8 mouse cellular contexts compared by ENCODE assay signal in the genomic region with DNA sequence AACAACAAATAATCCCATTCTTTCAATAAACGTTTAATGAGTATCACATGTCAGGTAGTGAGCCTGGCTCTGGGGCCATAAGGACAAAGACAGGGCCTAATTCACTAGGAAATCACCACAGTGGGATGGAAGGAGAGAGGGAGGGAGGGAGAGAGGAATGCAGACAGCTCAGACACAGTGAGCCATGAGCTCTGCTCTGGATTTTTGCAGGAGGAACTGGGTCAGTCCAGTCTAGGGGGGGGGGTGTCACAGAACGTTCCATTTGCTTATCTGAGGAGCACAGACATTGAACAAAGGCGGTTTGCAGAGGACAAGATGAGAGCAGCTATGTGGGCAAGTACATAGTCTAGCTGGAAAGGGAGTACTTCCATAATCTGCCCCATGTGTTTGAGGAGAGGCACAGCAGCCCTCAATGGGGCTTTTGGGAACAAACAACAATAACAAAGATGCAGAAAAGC. TPM values are rescaled to one million over a fixed set of nuclear protein-coding genes. Genes with fewer than 3 reads are reported as not detected.
A peak's percentile ranks its signal among the peaks of the same experiment; 100 is the strongest.
DNase-seq lines count a peak whose midpoint lies in the region; ATAC-seq lines count a peak whose summit lies in the region.
"Had no signal": no experiment of that assay in that cellular context is flagged by ENCODE, and none has a peak within 500 bp of the region (broad histone marks: within the 10 kb centered on the region; RNA-seq: fewer than 3 reads in every experiment).

No protein-coding gene starts in this region.

- no peaks in the 10 kb centered on the region for H3K27me3 ChIP-seq in embryonic facial prominence, embryonic 15.5 days
- no peaks in the 10 kb centered on the region for H3K27me3 ChIP-seq in intestine, embryonic 16.5 days (replicated peaks; ENCODE audit: control insufficient read depth, insufficient read depth, low read length)
- H3K27me3 ChIP-seq in neural tube, embryonic 14.5 days (ENCODE audit: control insufficient read depth, insufficient read depth, low read length) = no peaks in the 10 kb centered on the region

- WGBS in embryonic facial prominence, embryonic 15.5 days = 22% methylated on average over 3 of the region's 3 CpGs
- 28% methylated on average over 3 of the region's 3 CpGs for WGBS in intestine, embryonic 16.5 days
- WGBS in neural tube, embryonic 14.5 days = 14% methylated on average over 3 of the region's 3 CpGs

- no peak overlapping the region for H3K9ac ChIP-seq in embryonic facial prominence, embryonic 15.5 days
- no peak overlapping the region for H3K9ac ChIP-seq in intestine, embryonic 16.5 days (ENCODE audit: low read depth, low read length)
- no peak overlapping the region for H3K9ac ChIP-seq in neural tube, embryonic 14.5 days (replicated peaks; ENCODE audit: low read depth, low read length)

- H3K36me3 ChIP-seq in embryonic facial prominence, embryonic 15.5 days = no peaks in the 10 kb centered on the region
- H3K36me3 ChIP-seq in intestine, embryonic 16.5 days (ENCODE audit: control insufficient read depth, insufficient read depth, low read length) = no peaks in the 10 kb centered on the region
- H3K36me3 ChIP-seq in neural tube, embryonic 14.5 days (ENCODE audit: control insufficient read depth, insufficient read depth, low read length) = no peaks in the 10 kb centered on the region

- no peak overlapping the region for H3K4me3 ChIP-seq in embryonic facial prominence, embryonic 15.5 days (replicated peaks)
- H3K4me3 ChIP-seq in intestine, embryonic 16.5 days (ENCODE audit: low read length) = no peak overlapping the region
- H3K4me3 ChIP-seq in neural tube, embryonic 14.5 days (ENCODE audit: low read depth, low read length) = no peak overlapping the region
- H3K4me3 ChIP-seq: myocyte had no signal

- H3K27ac ChIP-seq in embryonic facial prominence, embryonic 15.5 days (replicated peaks) = no peak overlapping the region
- H3K27ac ChIP-seq in intestine, embryonic 16.5 days (ENCODE audit: low read length) = peak overlapping the region; percentile 49
- peak overlapping the region; percentile 22; the same call in 1 of the 2 replicates for H3K27ac ChIP-seq in neural tube, embryonic 14.5 days (ENCODE audit: low read depth, low read length)

- DNase-seq in ES-CJ7 (ENCODE audit: low read depth, low spot score) = peak; percentile 16
- peak; percentile 84 for DNase-seq in MEL-GATA-1-ER (ENCODE audit: extremely low read depth, low read depth)
- no peak for DNase-seq in frontal cortex, postnatal 25 days (ENCODE audit: low spot score in 2 of 2)
- DNase-seq in right cerebral cortex, postnatal 36 days (ENCODE audit: low spot score in 2 of 2) = no peak

- H3K4me2 ChIP-seq in embryonic facial prominence, embryonic 15.5 days (replicated peaks) = no peak overlapping the region
- 0 out of 2 replicates have a peak overlapping the region, but pooled peaks have one; percentile 2 for H3K4me2 ChIP-seq in intestine, embryonic 16.5 days (ENCODE audit: low read depth, low read length)
- H3K4me2 ChIP-seq in neural tube, embryonic 14.5 days (ENCODE audit: low read depth, low read length) = no peak overlapping the region

- ATAC-seq in embryonic facial prominence, embryonic 15.5 days (ENCODE audit: insufficient number of reproducible peaks, low FRiP score, low TSS enrichment, low read depth) = 0 out of 2 replicates have a peak, but pooled peaks have one; percentile 47
- ATAC-seq in intestine, embryonic 16.5 days = peak; percentile 14; the same call in 1 of the 2 replicates
- peak; percentile 73 for ATAC-seq in neural tube, embryonic 14.5 days (ENCODE audit: low read depth)

- peaks cover 4% of the 10 kb centered on the region; the same call in 1 of the 2 replicates for H3K4me1 ChIP-seq in embryonic facial prominence, embryonic 15.5 days
- peaks cover 9% of the 10 kb centered on the region for H3K4me1 ChIP-seq in intestine, embryonic 16.5 days (ENCODE audit: control insufficient read depth, insufficient read depth, low read length)
- peaks cover 8% of the 10 kb centered on the region; the same call in 1 of the 2 replicates for H3K4me1 ChIP-seq in neural tube, embryonic 14.5 days (ENCODE audit: control insufficient read depth, insufficient read depth, low read length)

- H3K9me3 ChIP-seq in embryonic facial prominence, embryonic 15.5 days (replicated peaks) = no peaks in the 10 kb centered on the region
- no peaks in the 10 kb centered on the region for H3K9me3 ChIP-seq in intestine, embryonic 16.5 days (ENCODE audit: control insufficient read depth, low read length)
- no peaks in the 10 kb centered on the region for H3K9me3 ChIP-seq in neural tube, embryonic 14.5 days (ENCODE audit: control insufficient read depth, low read length)

RNA-seq across cellular contexts. Expression of a gene that starts 24.7 kb away (rescaled TPM):
- 55.5 and 56.6 TPM in 2 replicates for polyA plus RNA-seq in embryonic facial prominence, embryonic 15.5 days (2015; fragmentation: Nextera tagmentation; extraction: Ambion mirVana)
- 35.2 and 37.5 TPM in 2 replicates for polyA plus RNA-seq in intestine, embryonic 16.5 days (2015; fragmentation: Nextera tagmentation; extraction: Ambion mirVana)
- 58.9 and 62.5 TPM in 2 replicates for polyA plus RNA-seq in neural tube, embryonic 14.5 days (2014; fragmentation: Nextera tagmentation; extraction: Ambion mirVana)

Comparison
In these comparisons a context has a peak if more than half of its experiments do, and no peak if none do; other contexts are left out.
1. DNase-seq: peak in ES-CJ7 (single experiment) and MEL-GATA-1-ER (single experiment); none in frontal cortex, postnatal 25 days (0 of 2) and right cerebral cortex, postnatal 36 days (0 of 2).
2. ATAC-seq: peak in every context shown above with its lines; median percentile 73 in neural tube, embryonic 14.5 days; 47 in embryonic facial prominence, embryonic 15.5 days; 14 in intestine, embryonic 16.5 days.